Mouse (Mus musculus) midbrain, postnatal 0 days (tissue): ENCODE results near the gene Rslcan18. TPM values are rescaled to one million over a fixed set of nuclear protein-coding genes. Genes with fewer than 3 reads are reported as not detected.

Experiments used
- ATAC-seq: fragments of 200-750 bp; cut with Nextera tagmentation; 2 replicates; pipeline ENCODE4 v1.8.0; 2017; ENCODE audit warnings: moderate number of reproducible peaks, mild to moderate bottlenecking, moderate TSS enrichment, moderate library complexity; ENCODE audit not compliant: low FRiP score
- DNase-seq: peaks from one replicate; pipeline ENCODE4 v3.0.0-alpha.2; 2015; ENCODE audit warnings: low spot score
- H3K27ac ChIP-seq: fragments of 300-500 bp; sonication (generic); 2 replicates; pipeline ENCODE4 v1.5.1; 2014; ENCODE audit warnings: low read depth, mild to moderate bottlenecking, low read length, mixed read lengths
- H3K27me3 ChIP-seq: fragments of 300-500 bp; sonication (generic); 2 replicates; pipeline ENCODE4 v1.6.1; 2014; ENCODE audit warnings: low read length, control low read depth, mixed read lengths; ENCODE audit not compliant: insufficient read depth
- H3K36me3 ChIP-seq: fragments of 300-500 bp; sonication (generic); 2 replicates; pipeline ENCODE4 v1.6.1; 2014; ENCODE audit warnings: low read length, control low read depth, mixed read lengths; ENCODE audit not compliant: insufficient read depth
- H3K4me1 ChIP-seq: fragments of 300-500 bp; sonication (generic); 2 replicates; pipeline ENCODE4 v1.6.1; 2014; ENCODE audit warnings: mild to moderate bottlenecking, control low read depth, antibody characterized with exemption, low read length, mixed read lengths; ENCODE audit not compliant: insufficient read depth
- H3K4me2 ChIP-seq: fragments of 300-500 bp; sonication (generic); 2 replicates; pipeline ENCODE4 v1.6.1; 2014; ENCODE audit warnings: low read depth, mild to moderate bottlenecking, low read length, mixed read lengths; ENCODE audit not compliant: poor library complexity, severe bottlenecking
- H3K4me3 ChIP-seq: fragments of 300-500 bp; sonication (generic); 2 replicates; pipeline ENCODE4 v1.5.1; 2014; ENCODE audit warnings: low read depth, mild to moderate bottlenecking, low read length, moderate library complexity
- H3K9ac ChIP-seq: fragments of 300-500 bp; sonication (generic); replicated peaks from 2 replicates; pipeline ENCODE4 v1.6.1; 2014; ENCODE audit warnings: mild to moderate bottlenecking, low read length, moderate library complexity, mixed read lengths; ENCODE audit not compliant: poor library complexity, severe bottlenecking
- H3K9me3 ChIP-seq: fragments of 300-500 bp; sonication (generic); 2 replicates; pipeline ENCODE4 v1.6.1; 2016; ENCODE audit warnings: low read length, control low read depth
- CTCF ChIP-seq: IDR thresholded peaks from 2 replicates; pipeline ENCODE4 v1.5.1; 2016; ENCODE audit warnings: antibody characterized with exemption, mild to moderate bottlenecking
- WGBS: fragments of 180-500 bp; shearing (Covaris S2); extraction: QIAGEN DNeasy Blood & Tissue Kit; methylation state at CpG from one replicate; pipeline ENCODE4 v1.1.7; 2014; 5-methylcytosine and 5-hydroxymethylcytosine counted together
- polyA plus RNA-seq: library from polyadenylated mRNA; unstranded; fragments of >200 nt; fragmentation: Nextera tagmentation; extraction: Ambion mirVana; gene quantifications from 2 replicates; pipeline ENCODE4 v1.2.1, GENCODE M21; 2015
- total RNA-seq: library from RNA; depleted of rRNA; stranded (reverse); fragments of >200 nt; gene quantifications from 2 replicates; pipeline ENCODE4 v1.2.3, GENCODE M21; 2014; rRNA removed

Rslcan18 gene
- total and polyA plus RNA-seq, 2 experiments from 2014 or later: not detected

DNA sequence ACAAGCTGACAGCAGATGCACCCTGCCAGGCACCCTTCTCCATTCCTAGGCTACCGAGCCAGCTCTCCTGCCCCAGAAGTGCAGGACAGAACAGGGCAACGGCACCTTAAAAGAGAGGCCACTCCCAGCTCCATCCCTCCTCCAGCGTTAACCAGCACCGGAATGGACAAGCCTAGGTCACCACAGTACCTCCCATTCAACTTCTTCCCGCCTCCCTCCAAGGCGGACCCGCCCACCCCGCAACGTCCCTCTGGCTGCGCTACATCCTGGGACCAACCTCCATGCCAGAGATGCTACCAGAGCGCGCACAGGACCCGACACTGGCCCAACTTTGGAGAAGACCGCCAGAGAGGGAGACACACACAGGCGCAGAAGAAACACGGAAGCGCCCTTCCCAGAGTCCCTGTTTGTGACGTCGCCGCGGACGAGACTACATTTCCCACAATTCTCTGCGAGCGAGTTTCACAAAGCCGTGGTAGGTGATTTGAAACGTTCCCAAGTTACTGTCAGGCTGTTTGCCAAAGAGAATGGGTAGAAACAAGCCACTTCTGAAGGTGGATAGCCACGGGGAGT lies 55.2 kb downstream of the Rslcan18 start, which contains the start of gene Zfp712:
Gene Zfp712 (minus strand): TSS at position 385 of the 573 bp plus-strand sequence.
- Histone ChIP-seq H3K27me3 (no peaks in the 10 kb centered on the region), H3K9ac (peak within 1 kb of the TSS; percentile 77), H3K4me1 (no peaks in the 10 kb centered on the region; the same call in 1 of the 2 replicates), H3K27ac (peak within 1 kb of the TSS; percentile 74), H3K4me3 (peak within 1 kb of the TSS; percentile 65), H3K9me3 (no peaks in the 10 kb centered on the region), H3K36me3 (no peaks in the 10 kb centered on the region), H3K4me2 (peak within 1 kb of the TSS; percentile 67)
- WGBS: under 1% methylated on average over 27 of the region's 27 CpGs
- peak; percentile 98 for ATAC-seq
- TF ChIP-seq CTCF: peak; percentile 51
- peak; percentile 96 for DNase-seq

DNA sequence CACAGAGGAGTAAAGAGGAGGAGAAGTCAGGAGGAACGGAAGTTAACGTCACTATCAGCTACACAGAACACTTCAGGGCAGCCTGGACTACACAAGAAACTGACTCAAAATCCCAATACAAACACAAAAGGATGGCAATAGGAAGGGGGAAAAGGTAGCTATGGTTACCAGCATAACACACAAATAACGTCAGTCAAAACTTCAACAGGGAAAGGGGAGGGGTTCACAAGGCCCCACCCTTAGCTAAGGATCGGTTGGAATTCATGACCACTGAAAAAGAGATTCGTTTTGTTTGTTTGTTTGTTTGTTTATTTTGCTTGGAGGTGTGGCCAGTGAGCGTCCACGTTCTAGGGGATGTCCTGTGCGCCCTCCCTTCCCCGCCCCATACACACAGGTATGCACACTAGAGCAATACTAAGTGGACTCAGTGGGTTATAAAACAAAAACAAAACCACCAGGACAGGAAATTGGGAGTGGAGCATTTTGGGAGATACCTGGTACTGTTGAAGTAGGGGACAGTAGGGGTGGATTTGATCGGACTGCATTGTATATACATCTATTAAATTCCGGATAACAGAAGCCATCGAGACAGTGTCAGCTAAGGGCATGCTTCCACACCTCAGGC lies 55.8 kb downstream of the Rslcan18 start:
- Histone ChIP-seq H3K4me1 (no peaks in the 10 kb centered on the region; the same call in 1 of the 2 replicates), H3K27me3 (no peaks in the 10 kb centered on the region), H3K9ac (peak overlapping the region; percentile 77), H3K9me3 (no peaks in the 10 kb centered on the region), H3K27ac (peak overlapping the region; percentile 74), H3K4me2 (peak overlapping the region; percentile 67), H3K36me3 (no peaks in the 10 kb centered on the region), H3K4me3 (peak overlapping the region; percentile 65)
- no peak for TF ChIP-seq CTCF
- DNase-seq: no peak
- ATAC-seq: peak; percentile 62; the same call in 1 of the 2 replicates
- WGBS: 3% methylated on average over 12 of the region's 12 CpGs

Other genes starting within 250 kb of the Rslcan18 start
- gene Gm10767, start 211.3 kb downstream of the Rslcan18 start, total RNA-seq: 2.4 and 5.4 TPM in 2 replicates
- 3.5 and 3.6 TPM in 2 replicates for gene Gm10767, start 211.3 kb downstream of the Rslcan18 start, polyA plus RNA-seq
- 6.2 and 7.9 TPM in 2 replicates for gene Zfp712, start 55.1 kb downstream of the Rslcan18 start, total RNA-seq
- 3.0 and 3.4 TPM in 2 replicates for gene Zfp712, start 55.1 kb downstream of the Rslcan18 start, polyA plus RNA-seq
- gene Zfp708, start 18.3 kb downstream of the Rslcan18 start, total RNA-seq: 4.3 and 7.7 TPM in 2 replicates
- 5.4 and 5.6 TPM in 2 replicates for gene Zfp708, start 18.3 kb downstream of the Rslcan18 start, polyA plus RNA-seq
- 1.7 and 3.1 TPM in 2 replicates for gene Gm28557, start 7.7 kb downstream of the Rslcan18 start, total RNA-seq
- 0.89 and 0.97 TPM in 2 replicates for gene Gm28557, start 7.7 kb downstream of the Rslcan18 start, polyA plus RNA-seq
- gene Zfp759, start 5.4 kb upstream of the Rslcan18 start, total RNA-seq: 8.2 and 8.8 TPM in 2 replicates
- gene Zfp759, start 5.4 kb upstream of the Rslcan18 start, polyA plus RNA-seq: 2.7 and 3.4 TPM in 2 replicates
- 2.5 and 9.4 TPM in 2 replicates for gene Rsl1, start 56.9 kb upstream of the Rslcan18 start, total RNA-seq
- gene Rsl1, start 56.9 kb upstream of the Rslcan18 start, polyA plus RNA-seq: 2.3 and 3.4 TPM in 2 replicates
- 2.6 and 4.0 TPM in 2 replicates for gene Zfp455, start 78.2 kb upstream of the Rslcan18 start, total RNA-seq
- gene Zfp455, start 78.2 kb upstream of the Rslcan18 start, polyA plus RNA-seq: 0.83 and 1.6 TPM in 2 replicates
- gene Zfp458, start 162.2 kb upstream of the Rslcan18 start, total RNA-seq: 13.0 and 15.7 TPM in 2 replicates
- gene Zfp458, start 162.2 kb upstream of the Rslcan18 start, polyA plus RNA-seq: 3.6 and 3.7 TPM in 2 replicates
- 1.3 and 2.8 TPM in 2 replicates for gene Zfp457, start 190.2 kb upstream of the Rslcan18 start, total RNA-seq
- 0.44 and 0.49 TPM in 2 replicates for gene Zfp457, start 190.2 kb upstream of the Rslcan18 start, polyA plus RNA-seq
- gene Zfp595, start 216.3 kb upstream of the Rslcan18 start, total RNA-seq: 2.5 and 2.6 TPM in 2 replicates
- gene Zfp595, start 216.3 kb upstream of the Rslcan18 start, polyA plus RNA-seq: 0.48 and 0.60 TPM in 2 replicates
- gene Gm28044, start 244.3 kb upstream of the Rslcan18 start, total RNA-seq: not detected in 2 replicates
- gene Gm28044, start 244.3 kb upstream of the Rslcan18 start, polyA plus RNA-seq: not detected in 2 replicates
- 0.71 and 1.3 TPM in 2 replicates for gene Zfp953, start 244.3 kb upstream of the Rslcan18 start, total RNA-seq
- 0.13 and 0.22 TPM in 2 replicates for gene Zfp953, start 244.3 kb upstream of the Rslcan18 start, polyA plus RNA-seq